Mouse (Mus musculus) left cerebral cortex, adult 2 months (tissue): ENCODE measurements around the gene Tlk1. TPM values are rescaled to one million over a fixed set of nuclear protein-coding genes. Genes with fewer than 3 reads are reported as not detected.
A peak's percentile ranks its signal among the peaks of the same experiment; 100 is the strongest.
"Not testable (repeated sequence)": the region's sequence is repeated elsewhere in the genome, so short reads cannot be mapped to it uniquely, and the experiment has no call there.

ENCODE experiments used
- DNase-seq, 2 experiments: peaks; one replicate each; pipeline ENCODE4 v3.0.0; 2021 to 2022; ENCODE audit warnings: low spot score in 2 of 2, mixed read lengths in 1 of 2; ENCODE audit errors: extremely low spot score in 1 of 2
- H3K27ac ChIP-seq: fragments of 200-600 bp; 2 replicates; pipeline ENCODE4 v1.8.1; 2022
- H3K4me3 ChIP-seq: fragments of 200-600 bp; 2 replicates; pipeline ENCODE4 v1.8.1; 2022
- CTCF ChIP-seq: fragments of 200-600 bp; IDR thresholded peaks from 2 replicates; pipeline ENCODE4 v1.8.1; 2022; ENCODE audit warnings: antibody characterized with exemption, mild to moderate bottlenecking, moderate library complexity
- intact Hi-C: fragments of 180-260 bp; cut with DNase I; formaldehyde crosslinking; loops from one replicate; pipeline ENCODE4 v1.15.1; 2025
- total RNA-seq, 2 experiments: library from RNA; stranded (reverse); gene quantifications; 2 replicates each; pipeline ENCODE4 v1.2.3; 2021

The Tlk1 gene
- total RNA-seq, 2 experiments from 2014 or later: 81.1 to 83.4 TPM

- intact Hi-C loops: no loop called here
- no peak overlapping the region for H3K27ac ChIP-seq
- TF ChIP-seq CTCF: no peak
Measured at GRCm38 (mm10) chr2:70809921-70810320, 15.6 kb downstream of the Tlk1 start.

DNA sequence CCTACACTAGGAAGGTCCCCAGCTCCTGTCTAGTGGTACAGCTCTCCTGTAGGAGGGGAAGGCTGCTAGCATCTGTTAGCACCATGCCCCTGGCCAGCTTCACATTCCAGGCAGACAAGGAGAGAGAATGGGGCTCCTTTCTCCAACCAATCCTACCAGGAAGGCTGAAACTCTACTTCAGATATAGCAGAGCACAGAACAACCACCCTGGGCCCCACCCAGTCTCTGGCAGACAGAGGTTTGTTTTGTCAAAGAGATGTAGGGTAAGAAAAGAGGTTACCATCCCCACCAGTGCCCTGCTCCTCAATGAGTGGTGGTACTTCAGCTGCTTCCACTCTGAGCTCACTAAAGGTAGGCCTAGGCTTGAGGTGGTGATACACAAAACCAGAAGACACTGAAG is 16.8 kb downstream of the Tlk1 start:
- H3K4me3 ChIP-seq: no peak overlapping the region
- intact Hi-C loops: no loop called here
- no peak for TF ChIP-seq CTCF
- no peak overlapping the region for H3K27ac ChIP-seq
- no peak for DNase-seq

More at GRCm38 (mm10) chr2:70809921-70810320, 15.6 kb downstream of the Tlk1 start:
- H3K4me3 ChIP-seq: no peak overlapping the region
- no peak for DNase-seq

GRCm38 (mm10) chr2:70807678-70808077 is 17.9 kb downstream of the Tlk1 start:
- intact Hi-C loops, DNase-seq, H3K27ac ChIP-seq, H3K4me3 ChIP-seq: not testable (repeated sequence)

DNA sequence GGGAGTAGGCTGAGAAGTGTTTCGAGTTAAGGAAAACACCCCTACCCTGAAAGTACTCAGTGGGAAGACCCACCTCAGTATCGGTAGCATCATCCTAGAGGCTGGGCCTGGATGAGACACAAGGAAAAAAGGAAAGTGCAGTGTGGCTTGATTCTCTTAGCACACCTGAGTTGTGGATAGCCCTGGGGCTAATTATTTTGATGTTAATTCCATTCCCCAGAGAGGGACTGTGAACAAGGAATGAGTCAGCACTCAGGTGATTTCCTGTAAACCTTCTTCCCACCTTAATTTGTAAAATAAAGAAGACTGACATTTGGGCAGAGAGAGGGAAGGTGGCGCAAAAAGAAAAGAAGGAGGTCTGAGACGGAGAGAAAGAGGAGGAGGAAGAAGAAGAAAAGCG is 19.5 kb downstream of the Tlk1 start:
- H3K4me3 ChIP-seq: no peak overlapping the region
- intact Hi-C loops: no loop called here
- no peak for TF ChIP-seq CTCF
- no peak for DNase-seq
- no peak overlapping the region for H3K27ac ChIP-seq

GRCm38 (mm10) chr2:70803696-70804095 is 21.8 kb downstream of the Tlk1 start:
- H3K4me3 ChIP-seq, H3K27ac ChIP-seq, intact Hi-C loops, DNase-seq: not testable (repeated sequence)

DNA sequence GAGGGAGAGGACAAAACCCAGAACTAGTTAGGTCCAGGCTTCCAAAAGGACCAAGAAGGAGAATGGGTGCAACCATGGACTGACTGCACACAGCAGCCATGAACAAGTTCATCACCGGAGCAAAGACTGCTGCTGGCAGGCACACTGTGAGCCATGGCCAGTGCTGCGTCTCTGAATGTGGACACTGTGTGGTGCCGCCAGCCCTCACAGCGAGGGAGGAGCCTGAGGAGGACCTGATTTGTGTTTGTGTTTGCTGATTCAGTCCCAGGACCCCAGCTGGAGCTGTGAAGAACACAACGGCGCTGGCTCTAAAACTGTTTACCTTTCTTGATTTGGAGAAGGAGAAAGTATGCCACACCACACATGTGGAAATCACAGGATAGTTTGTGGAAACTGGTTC is 22.9 kb downstream of the Tlk1 start:
- no peak overlapping the region for H3K4me3 ChIP-seq
- DNase-seq: peak in 1 of 2 experiments; percentile 17
- intact Hi-C loops: no loop called here
- H3K27ac ChIP-seq: no peak overlapping the region
- TF ChIP-seq CTCF: no peak

GRCm38 (mm10) chr2:70801543-70801942 is 24.0 kb downstream of the Tlk1 start:
- no peak for DNase-seq
- no peak for TF ChIP-seq CTCF
- intact Hi-C loops: no loop called here
- Histone ChIP-seq H3K4me3 (no peak overlapping the region), H3K27ac (no peak overlapping the region)

- no peak for TF ChIP-seq CTCF
- DNase-seq: no peak
- Histone ChIP-seq H3K4me3 (no peak overlapping the region), H3K27ac (no peak overlapping the region)
- intact Hi-C loops: no loop called here
Measured at GRCm38 (mm10) chr2:70800396-70800795, 25.1 kb downstream of the Tlk1 start.

GRCm38 (mm10) chr2:70793276-70793675 is 32.3 kb downstream of the Tlk1 start:
- intact Hi-C loops: no loop called here
- H3K4me3 ChIP-seq: no peak overlapping the region
- DNase-seq: no peak
- H3K27ac ChIP-seq: no peak overlapping the region
- TF ChIP-seq CTCF: no peak

- Histone ChIP-seq H3K4me3 (no peak overlapping the region), H3K27ac (no peak overlapping the region)
- intact Hi-C loops: no loop called here
- TF ChIP-seq CTCF: no peak
- DNase-seq: no peak
Measured at GRCm38 (mm10) chr2:70790246-70790645, 35.3 kb downstream of the Tlk1 start.

GRCm38 (mm10) chr2:70789331-70789730 is 36.2 kb downstream of the Tlk1 start:
- no peak overlapping the region for H3K4me3 ChIP-seq
- DNase-seq: no peak
- TF ChIP-seq CTCF: no peak
- H3K27ac ChIP-seq: no peak overlapping the region
- intact Hi-C loops: no loop called here

DNA sequence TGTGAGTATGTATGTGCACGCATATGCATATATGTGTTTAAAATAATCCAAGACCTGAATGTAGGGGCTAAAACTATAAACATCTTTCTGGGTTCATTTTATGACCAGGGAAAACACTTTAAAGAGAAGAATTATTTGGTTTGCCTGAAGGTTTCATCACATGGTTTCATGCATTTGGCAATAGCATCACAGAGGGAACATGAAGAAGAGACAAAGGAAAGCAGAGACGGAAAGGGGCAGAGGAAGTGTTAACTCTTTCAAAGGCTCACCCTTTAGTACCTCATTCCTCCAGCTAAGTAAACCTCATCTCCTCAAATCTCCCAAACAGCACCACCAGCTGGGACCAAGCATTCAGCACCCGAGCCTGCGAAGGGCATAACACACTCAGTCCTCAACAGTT is 41.1 kb downstream of the Tlk1 start:
- intact Hi-C loops: no loop called here
- no peak for DNase-seq
- TF ChIP-seq CTCF: no peak

GRCm38 (mm10) chr2:70783504-70783903 is 42.0 kb downstream of the Tlk1 start:
- DNase-seq: no peak
- intact Hi-C loops: no loop called here
- TF ChIP-seq CTCF: no peak
- Histone ChIP-seq H3K27ac (no peak overlapping the region), H3K4me3 (no peak overlapping the region)

More for the DNA sequence above, 41.1 kb downstream of the Tlk1 start:
- Histone ChIP-seq H3K4me3 (no peak overlapping the region), H3K27ac (no peak overlapping the region)

DNA sequence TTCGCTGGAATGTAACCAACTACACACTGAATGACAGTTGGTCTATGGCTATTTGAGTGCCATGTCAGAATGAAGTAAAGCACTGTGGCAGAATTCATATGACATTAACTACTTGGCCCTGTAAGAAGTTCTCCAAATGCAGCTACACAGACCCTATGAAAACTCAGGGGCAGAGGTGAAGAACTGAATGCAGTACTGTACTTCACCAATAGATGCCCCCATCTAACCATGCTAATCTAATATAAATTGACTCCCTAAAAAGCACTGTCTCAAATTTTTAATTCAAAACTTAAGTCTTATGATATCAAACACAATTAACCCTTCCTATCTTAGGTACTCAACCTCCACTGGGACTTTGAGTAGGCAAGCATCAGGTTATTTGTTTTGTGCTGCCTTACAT is 45.9 kb downstream of the Tlk1 start:
- DNase-seq: no peak
- Histone ChIP-seq H3K27ac (no peak overlapping the region), H3K4me3 (no peak overlapping the region)
- peak; percentile 89 for TF ChIP-seq CTCF
- intact Hi-C loops: loop anchor here (1.0 to 2.0 kb wide), 2 partner anchors 45 to 259 kb away; no protein-coding TSS in a partner anchor
